Mouse (Mus musculus): ENCODE measurements around the gene Drd5.

Drd5 gene

DNA sequence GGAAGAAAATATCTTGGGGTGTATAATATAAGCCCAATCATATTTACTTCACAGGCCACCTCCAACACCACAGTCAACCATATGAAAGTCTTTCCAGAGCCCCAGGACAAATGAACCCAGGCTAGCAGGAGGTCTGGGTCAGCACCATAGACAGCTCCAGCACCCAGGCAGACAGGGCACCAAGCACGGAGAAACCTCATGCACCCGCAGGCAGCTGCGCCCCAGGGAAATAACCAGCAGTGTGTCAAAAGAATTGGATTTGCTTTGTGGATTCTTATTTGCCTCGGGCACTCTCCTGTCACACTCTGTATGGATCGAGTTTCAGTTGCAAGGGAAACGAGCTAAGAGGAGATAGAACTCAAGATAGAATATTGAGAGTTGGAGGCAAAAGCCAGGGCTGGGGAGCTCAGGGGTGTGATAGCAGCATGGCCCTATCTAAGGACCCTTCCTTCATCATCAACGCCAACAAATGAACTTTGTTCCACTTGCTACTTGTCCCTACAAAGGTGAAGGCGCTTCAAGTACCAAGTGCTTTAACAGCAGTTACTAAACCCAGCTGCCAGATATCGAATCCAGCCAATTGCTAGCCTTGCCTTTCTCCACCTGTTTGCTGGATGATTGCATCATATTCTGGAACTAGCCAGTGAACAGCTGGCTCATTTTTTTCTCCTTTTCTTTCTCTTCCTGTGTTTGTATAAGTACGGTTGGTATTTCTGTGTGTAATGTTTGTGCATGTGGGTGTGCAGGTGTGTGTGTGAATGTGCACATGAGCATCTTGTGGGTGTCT, 27.7 kb downstream of the Drd5 start:
- in situ Hi-C loops (cut with MboI; ENCODE audit: low sequenced_read_pairs): no loop called here

DNA sequence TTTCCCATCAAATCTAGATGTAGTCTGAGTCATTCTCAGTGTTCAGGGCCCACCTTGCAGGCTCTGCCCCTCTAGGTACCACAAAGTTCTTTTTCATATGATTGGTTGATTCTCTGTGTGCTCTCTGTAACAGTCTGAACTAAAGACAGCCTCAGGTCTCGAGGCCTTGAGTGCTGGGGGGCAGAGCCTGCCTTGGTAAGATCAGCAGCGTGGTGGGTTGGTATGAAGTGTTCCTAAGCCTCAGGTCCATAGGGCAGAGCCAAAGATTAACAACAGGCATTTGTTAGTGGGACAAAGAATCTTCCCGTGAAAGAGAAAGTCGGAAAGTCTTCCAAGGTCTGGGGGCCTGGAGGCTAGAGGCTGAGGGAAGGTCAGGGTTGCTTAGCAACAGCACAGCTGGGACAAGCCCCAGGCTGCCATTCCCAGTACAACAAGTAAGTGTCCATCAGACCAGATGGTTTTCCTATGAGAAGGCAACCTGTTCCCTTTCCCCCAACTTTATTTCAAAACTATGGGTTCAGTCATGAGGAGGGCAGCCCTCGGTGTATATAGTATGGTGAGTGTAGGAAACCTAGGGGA, 31.3 kb downstream of the Drd5 start:
- in situ Hi-C loops (cut with MboI; ENCODE audit: low sequenced_read_pairs): no loop called here

DNA sequence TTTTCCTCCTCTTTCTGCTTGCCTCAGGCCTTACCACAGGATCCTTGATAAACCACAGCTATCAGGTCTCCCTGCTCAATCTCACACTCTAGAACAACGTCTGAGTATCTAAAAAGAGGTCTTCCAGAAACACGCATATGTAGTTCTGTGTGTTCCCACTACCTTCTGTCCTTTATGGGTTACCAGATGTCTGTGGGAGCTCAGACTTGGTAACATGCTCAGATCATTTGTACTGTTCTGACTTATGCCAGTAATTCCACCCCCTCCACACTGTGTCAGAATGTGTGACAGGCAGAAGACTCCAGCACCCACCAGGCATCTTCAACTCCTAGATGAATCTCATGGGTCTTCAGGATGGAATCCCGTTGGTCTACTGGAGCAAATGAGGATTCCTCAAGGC, 37.8 kb downstream of the Drd5 start:
- in situ Hi-C loops (cut with MboI; ENCODE audit: low sequenced_read_pairs): no loop called here

DNA sequence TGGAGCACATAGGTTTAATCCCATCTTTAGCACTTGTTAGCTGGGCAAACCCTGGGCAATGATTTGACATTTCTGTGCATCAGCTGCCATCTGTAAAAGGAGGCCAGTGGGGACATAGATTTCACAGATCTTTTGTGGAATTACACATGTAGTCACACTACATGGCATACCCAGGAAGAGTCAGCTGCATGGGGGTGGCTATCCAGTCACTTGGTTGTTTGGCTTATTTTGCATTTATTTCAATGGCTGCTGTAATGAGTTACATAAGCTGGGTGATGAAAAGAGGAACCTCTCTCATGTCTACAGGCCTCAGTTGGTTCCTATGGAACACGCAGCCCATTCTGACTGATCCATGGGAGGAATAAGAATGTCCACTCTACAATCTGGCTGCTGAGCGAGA, 40.5 kb downstream of the Drd5 start:
- in situ Hi-C loops (cut with MboI; ENCODE audit: low sequenced_read_pairs): no loop called here

DNA sequence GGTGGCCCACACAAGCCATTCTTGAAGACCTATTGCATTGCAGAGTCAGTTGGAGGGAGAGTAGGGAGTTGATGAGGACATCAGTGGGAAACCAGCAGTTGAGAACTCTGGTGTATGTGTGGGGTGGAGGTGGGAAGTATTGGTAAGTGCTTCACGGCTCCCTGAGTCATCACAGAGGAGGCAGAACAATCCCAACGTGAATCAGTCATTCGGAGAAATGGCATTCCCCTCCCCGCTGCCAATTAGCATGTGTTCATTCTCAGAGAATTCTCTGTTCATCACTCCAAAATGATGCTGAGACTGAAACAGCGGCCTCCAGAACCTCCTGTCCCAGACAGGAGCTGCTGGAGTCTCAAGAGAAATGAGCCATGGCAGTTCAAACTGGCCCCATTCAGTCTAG, 45.2 kb downstream of the Drd5 start:
- in situ Hi-C loops (cut with MboI; ENCODE audit: low sequenced_read_pairs): no loop called here

DNA sequence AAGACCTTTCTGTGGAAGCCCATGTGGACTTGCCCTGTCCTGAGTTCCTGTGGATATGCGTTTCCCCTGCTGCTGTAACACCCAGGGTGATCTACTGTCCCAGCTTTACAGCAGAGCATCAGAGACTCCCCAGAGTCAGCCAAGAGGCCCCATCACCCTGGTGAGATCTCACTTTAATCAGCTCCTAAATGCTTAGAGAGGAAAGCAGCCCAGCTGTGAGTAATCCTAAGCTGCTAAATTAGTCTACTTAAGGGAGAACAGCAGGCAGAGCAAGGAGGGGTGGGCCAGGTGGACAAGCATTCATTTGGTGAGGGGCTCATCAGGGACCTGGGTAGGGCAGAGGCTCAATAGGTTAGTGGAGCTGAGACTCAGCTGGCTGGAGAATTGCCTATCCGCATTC, 46.4 kb downstream of the Drd5 start:
- in situ Hi-C loops (cut with MboI; ENCODE audit: low sequenced_read_pairs): no loop called here

DNA sequence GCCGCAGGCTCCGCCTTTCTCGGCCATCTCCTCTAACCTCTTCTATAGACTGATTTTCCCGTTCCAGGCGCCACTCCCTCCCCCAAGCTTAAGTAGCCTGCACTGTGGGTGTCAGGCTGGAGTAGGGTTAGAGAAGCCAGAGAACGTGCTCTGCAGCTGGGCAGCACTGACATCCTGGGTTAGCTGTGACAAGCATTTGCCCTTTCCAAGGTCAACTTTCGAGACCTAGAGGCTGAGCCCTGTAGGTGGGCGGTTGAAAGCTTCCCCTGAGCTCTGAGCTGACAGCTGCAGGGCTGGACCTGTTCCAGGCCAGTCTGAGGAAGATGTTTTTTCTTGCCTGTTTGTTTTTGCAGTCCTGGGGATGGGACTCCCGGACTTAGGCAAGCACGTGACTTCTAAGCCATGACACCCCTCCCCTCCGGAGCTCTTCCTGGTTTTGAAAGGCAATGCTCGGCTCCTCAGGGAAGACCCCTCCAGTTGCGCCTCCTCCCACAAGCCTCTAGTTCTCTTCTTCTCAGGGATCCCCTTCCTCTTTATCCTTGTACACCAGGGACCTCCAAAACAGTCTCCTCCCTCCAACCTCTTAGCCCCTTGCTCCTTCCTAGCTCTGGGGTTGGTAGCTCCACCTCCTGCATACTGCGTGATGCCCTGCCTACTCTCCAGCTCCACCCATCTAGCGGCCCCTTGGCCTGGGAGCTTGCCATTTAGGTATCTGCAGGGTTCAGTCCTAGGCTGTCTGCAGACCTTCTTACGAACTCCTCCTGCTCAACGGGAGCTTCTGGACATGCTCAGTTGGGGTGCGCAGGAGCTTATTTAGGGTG, 47.7 kb downstream of the Drd5 start:
- in situ Hi-C loops (cut with MboI; ENCODE audit: low sequenced_read_pairs): no loop called here

DNA sequence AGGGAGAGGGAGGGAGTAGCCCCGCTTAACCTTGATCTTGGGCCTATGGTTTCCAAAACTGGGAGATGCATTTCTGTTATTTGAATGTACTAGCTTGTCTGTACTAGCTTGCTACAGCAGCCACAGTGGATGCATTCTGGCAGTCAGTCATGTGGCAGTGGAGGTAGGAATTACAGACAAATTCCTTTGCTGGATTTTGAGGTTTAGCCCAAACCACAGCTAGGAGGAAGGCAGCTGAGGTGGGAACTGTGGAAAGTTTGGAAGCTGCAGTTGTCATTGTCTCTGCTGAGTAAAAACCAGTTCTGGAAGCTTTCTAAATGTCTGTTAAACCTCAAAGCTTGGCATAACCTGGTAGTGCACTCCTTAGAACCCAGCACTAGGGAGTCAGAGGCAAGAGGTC, 52.1 kb downstream of the Drd5 start:
- in situ Hi-C loops (cut with MboI; ENCODE audit: low sequenced_read_pairs): no loop called here
